Mouse (Mus musculus) cerebellum, adult 2 months (tissue): Measurements from ENCODE around the gene Lyrm9.

Experiments
- CTCF ChIP-seq: fragments of 200-500 bp; IDR thresholded peaks from 2 replicates; pipeline ENCODE4 v1.5.1; 2011; ENCODE audit warnings: low read depth, mild to moderate bottlenecking, control low read depth, low read length, moderate library complexity, borderline replicate concordance; ENCODE audit not compliant: insufficient read depth
- POLR2A ChIP-seq: fragments of 200-500 bp; IDR thresholded peaks from 2 replicates; pipeline ENCODE4 v1.6.1; 2011; ENCODE audit warnings: low read length, control low read depth, borderline replicate concordance; ENCODE audit not compliant: insufficient read depth

- TF ChIP-seq CTCF (no peak), POLR2A (no peak)
Measured at GRCm38 (mm10) chr11:78887102-78887971, 61.0 kb downstream of the Lyrm9 start.
